Mouse (Mus musculus) ES-Bruce4 (cell line): ENCODE data around the gene Arhgef1.

Source experiments
- CTCF ChIP-seq: IDR thresholded peaks from one replicate; pipeline ENCODE4 v1.8.1; 2011; ENCODE audit warnings: low read depth, low read length
- POLR2A ChIP-seq: IDR thresholded peaks from one replicate; pipeline ENCODE4 v1.8.1; 2011; ENCODE audit warnings: low read length; ENCODE audit not compliant: insufficient read depth

DNA sequence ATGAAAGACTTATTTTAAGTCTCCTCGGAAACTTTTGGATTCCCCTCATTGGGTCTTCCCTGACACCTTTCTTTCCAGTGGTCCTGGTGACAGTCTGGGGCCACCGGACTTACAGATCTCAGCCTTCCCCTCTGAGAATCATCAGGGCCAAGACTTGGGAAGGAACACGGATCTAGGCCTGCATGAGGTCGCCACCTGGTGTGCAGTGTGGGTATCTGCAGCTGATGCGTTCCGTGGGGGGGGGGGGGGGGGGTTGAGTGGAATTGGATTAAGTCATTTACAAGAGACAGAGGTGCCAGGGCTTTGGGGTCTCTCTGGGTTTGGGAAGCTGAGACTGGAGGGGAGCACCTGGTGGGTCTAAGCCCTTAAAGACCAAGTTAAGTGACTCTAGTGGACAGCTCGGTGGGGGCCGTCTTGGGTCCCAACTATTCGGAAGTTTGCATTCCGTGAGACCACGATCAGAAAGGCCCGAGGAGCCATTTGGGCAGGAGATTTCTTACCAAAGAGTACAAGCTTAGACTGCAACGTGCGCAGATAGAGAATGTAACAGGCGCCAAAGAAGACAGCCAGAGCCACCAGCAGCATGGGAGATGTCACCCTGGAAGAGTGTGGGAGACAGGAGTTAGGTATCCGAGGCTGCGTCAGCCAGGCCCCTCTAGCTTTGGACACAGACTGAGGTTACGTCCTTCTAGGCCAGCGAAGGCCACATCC lies 68.7 kb downstream of the Arhgef1 start:
- peak; percentile 78 for TF ChIP-seq CTCF
- TF ChIP-seq POLR2A = no peak
